Mouse (Mus musculus): ENCODE data around the gene Bbof1. TPM values are rescaled to one million over a fixed set of nuclear protein-coding genes. Genes with fewer than 3 reads are reported as not detected.

Gene Bbof1
- polyA plus RNA-seq, 1 experiment, result 0.90 TPM

DNA sequence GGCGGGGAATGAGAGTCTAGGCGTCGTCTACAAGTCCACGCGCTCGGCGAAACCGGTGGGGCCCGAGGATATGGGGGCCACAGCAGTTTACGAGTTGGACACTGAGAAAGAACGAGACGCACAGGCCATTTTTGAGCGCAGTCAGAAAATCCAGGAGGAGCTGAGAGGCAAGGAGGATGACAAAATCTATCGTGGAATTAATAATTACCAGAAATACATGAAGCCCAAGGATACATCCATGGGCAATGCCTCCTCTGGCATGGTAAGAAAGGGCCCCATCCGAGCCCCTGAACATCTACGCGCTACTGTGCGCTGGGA, 8.7 kb downstream of the Bbof1 start:
- H3K27ac ChIP-seq (ENCODE audit: insufficient read depth, low read depth, low read length), result peak overlapping the region; percentile 62; the same call in 1 of the 2 replicates
- H3K4me1 ChIP-seq (ENCODE audit: control insufficient read depth, insufficient read depth, low read length), result peaks cover 7% of the 10 kb centered on the region
- H3K4me3 ChIP-seq (ENCODE audit: insufficient read depth, low read length), result peak overlapping the region; percentile 98
- TF ChIP-seq POLR2A (IDR thresholded peaks at IDR 0.05; ENCODE audit: borderline replicate concordance, low read depth, low read length) (no peak), CTCF (IDR thresholded peaks at IDR 0.05; ENCODE audit: low read depth, low read length) (no peak)

DNA sequence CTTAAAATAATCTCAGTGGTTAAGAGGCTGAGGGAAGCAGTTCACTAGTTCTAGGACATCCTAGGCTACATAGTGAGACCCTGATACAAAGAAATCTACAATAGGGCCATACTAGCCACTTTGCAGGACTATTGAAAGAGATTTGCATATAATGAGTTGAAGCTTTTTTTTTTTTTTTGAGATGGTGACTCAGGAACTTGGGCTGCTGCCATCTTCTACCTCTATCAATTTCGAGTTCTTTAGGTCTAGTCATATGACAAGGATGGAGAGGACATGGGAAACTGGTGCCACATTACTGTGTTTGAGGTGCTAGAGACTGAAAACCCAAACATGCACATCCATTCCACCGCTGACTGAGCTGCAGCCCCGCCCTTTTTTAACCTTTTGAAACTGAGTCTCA, 15.1 kb downstream of the Bbof1 start:
- Histone ChIP-seq H3K4me1 (ENCODE audit: control insufficient read depth, insufficient read depth, low read length) (peaks cover 2% of the 10 kb centered on the region; the same call in 1 of the 2 replicates), H3K27ac (ENCODE audit: insufficient read depth, low read depth, low read length) (no peak overlapping the region), H3K4me3 (ENCODE audit: insufficient read depth, low read length) (no peak overlapping the region)
- no peak for TF ChIP-seq POLR2A (IDR thresholded peaks at IDR 0.05; ENCODE audit: borderline replicate concordance, low read depth, low read length)
- TF ChIP-seq CTCF (IDR thresholded peaks at IDR 0.05; ENCODE audit: low read depth, low read length), result no peak

DNA sequence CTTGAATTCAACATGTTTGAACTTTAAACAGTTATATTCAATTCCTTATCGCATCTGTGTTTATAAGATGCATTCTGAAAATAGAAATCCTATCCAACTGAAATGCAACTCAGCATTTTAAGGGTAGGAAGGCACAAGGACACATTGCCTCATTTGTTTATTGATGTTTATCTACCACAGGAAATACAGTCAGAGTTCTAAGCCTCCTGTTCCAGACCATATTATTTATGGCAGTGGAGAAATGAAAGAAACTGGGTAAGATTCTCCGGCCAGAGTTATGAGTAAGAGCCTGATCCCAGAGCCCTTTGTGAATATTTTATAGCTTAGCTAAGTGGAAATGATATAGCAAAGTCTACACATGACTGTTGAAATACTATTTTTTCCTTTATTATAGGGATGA, 21.0 kb downstream of the Bbof1 start:
- TF ChIP-seq POLR2A (IDR thresholded peaks at IDR 0.05; ENCODE audit: borderline replicate concordance, low read depth, low read length), result no peak
- Histone ChIP-seq H3K4me3 (ENCODE audit: insufficient read depth, low read length) (no peak overlapping the region), H3K27ac (ENCODE audit: insufficient read depth, low read depth, low read length) (no peak overlapping the region), H3K4me1 (ENCODE audit: control insufficient read depth, insufficient read depth, low read length) (peaks cover 2% of the 10 kb centered on the region; the same call in 1 of the 2 replicates)

DNA sequence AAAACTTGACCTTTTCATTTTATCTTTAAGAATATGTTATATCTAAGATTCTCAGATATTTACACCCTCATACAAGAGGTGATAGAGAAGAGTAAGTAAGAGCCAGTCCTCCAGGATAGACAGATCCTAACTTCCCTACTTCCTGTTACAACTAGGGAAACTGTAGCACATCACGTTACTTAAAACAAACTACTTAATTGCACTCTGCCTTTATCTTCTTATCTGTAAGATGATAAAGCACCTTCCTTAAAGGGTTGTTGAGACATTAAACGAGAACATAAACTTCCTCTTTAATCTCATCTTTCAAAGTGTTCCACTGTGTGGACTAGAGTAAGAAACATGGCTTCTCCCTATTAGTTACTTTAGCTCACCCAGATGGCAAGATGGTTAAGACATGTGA, 29.8 kb downstream of the Bbof1 start:
- H3K4me1 ChIP-seq (ENCODE audit: control insufficient read depth, insufficient read depth, low read length), result no peaks in the 10 kb centered on the region
- no peak overlapping the region for H3K27ac ChIP-seq (ENCODE audit: insufficient read depth, low read depth, low read length)
- no peak overlapping the region for H3K4me3 ChIP-seq (ENCODE audit: insufficient read depth, low read length)
- TF ChIP-seq CTCF (IDR thresholded peaks at IDR 0.05; ENCODE audit: low read depth, low read length) (no peak), POLR2A (IDR thresholded peaks at IDR 0.05; ENCODE audit: borderline replicate concordance, low read depth, low read length) (no peak)

DNA sequence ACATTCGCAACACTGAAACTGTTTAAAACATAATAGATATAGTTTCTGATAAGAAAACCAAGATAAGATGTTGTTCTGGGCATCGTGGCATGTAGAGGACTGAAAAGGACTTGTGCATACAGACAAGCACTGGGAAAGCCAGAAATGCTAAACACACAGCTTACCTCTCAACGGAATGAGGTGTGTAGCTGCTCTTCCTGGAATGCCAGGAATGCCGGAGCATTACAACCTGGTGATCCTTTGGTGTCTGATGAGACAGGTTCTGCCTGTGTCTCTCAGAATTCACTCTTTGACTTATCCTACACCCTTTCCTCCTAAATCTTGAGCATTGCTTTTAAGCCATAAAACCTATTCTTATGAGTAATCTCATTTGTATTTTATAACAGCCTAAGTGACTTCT, 33.7 kb downstream of the Bbof1 start:
- Histone ChIP-seq H3K27ac (ENCODE audit: insufficient read depth, low read depth, low read length) (no peak overlapping the region), H3K4me3 (ENCODE audit: insufficient read depth, low read length) (no peak overlapping the region), H3K4me1 (ENCODE audit: control insufficient read depth, insufficient read depth, low read length) (no peaks in the 10 kb centered on the region)
- TF ChIP-seq POLR2A (IDR thresholded peaks at IDR 0.05; ENCODE audit: borderline replicate concordance, low read depth, low read length), result no peak
- TF ChIP-seq CTCF (IDR thresholded peaks at IDR 0.05; ENCODE audit: low read depth, low read length), result no peak

DNA sequence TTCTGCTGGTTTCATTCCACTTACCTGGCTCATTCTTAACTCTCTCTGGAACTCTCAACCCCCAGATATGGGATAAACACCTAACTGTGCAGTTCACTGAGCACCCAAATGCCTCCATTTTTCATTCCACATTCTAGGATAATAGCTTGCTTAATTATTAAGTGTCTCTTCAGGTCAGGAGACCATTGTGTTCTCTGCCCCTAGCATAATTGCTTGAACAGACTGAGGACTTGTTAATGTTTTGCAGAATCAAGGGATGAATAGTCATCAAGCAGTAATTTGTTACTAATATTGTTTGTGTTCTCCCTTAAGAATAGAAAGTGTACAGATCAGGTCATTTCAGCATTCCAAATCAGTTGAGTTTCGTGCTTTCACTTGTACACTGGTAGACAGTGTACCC, 38.5 kb downstream of the Bbof1 start:
- TF ChIP-seq CTCF (IDR thresholded peaks at IDR 0.05; ENCODE audit: low read depth, low read length) (no peak), POLR2A (IDR thresholded peaks at IDR 0.05; ENCODE audit: borderline replicate concordance, low read depth, low read length) (no peak)
- peaks cover 4% of the 10 kb centered on the region for H3K4me1 ChIP-seq (ENCODE audit: control insufficient read depth, insufficient read depth, low read length)
- no peak overlapping the region for H3K4me3 ChIP-seq (ENCODE audit: insufficient read depth, low read length)
- H3K27ac ChIP-seq (ENCODE audit: insufficient read depth, low read depth, low read length), result no peak overlapping the region

DNA sequence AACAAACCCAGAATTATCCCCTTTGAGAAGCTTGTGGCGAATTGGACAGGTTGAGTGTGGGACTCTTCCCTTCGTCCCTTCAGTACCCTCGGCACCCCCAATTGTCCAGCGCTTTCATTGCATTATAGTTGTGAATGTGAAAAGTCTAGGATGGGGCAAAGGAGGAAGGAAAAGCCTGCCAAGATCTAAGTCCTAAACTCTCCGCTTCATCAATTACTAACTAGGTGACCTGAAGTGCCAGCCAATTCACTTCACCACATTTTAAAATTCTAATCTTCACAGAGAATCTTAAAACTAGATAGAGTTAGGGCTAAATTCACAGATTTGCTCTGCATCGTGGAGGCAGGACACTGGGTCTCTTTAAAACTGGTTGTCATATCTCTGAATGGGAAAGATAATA, 39.3 kb downstream of the Bbof1 start:
- TF ChIP-seq CTCF (IDR thresholded peaks at IDR 0.05; ENCODE audit: low read depth, low read length) (no peak), POLR2A (IDR thresholded peaks at IDR 0.05; ENCODE audit: borderline replicate concordance, low read depth, low read length) (no peak)
- H3K4me3 ChIP-seq (ENCODE audit: insufficient read depth, low read length), result no peak overlapping the region

DNA sequence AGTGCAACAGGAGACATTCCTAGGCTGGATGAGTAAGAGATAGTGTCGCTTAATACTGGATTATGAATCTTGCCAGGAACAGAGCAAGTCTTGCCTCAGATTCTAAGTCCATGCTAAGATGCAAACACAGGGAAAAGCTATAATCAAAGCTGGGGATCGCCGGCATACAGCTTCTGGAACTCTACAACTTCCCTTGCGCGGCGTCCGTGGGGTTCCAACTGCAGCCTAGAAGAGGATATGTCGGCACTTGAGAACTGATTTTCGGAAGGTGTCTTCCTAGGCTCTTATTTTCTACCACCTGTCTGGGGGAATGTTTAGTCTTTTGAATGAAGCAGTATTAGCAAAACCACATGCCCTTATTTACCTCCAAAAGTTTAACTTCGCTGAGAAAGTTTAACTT, 41.0 kb downstream of the Bbof1 start:
- no peak overlapping the region for H3K27ac ChIP-seq (ENCODE audit: insufficient read depth, low read depth, low read length)
- no peak for TF ChIP-seq CTCF (IDR thresholded peaks at IDR 0.05; ENCODE audit: low read depth, low read length)
- no peak for TF ChIP-seq POLR2A (IDR thresholded peaks at IDR 0.05; ENCODE audit: borderline replicate concordance, low read depth, low read length)
- H3K4me1 ChIP-seq (ENCODE audit: control insufficient read depth, insufficient read depth, low read length), result peaks cover 10% of the 10 kb centered on the region
- peak overlapping the region; percentile 79 for H3K4me3 ChIP-seq (ENCODE audit: insufficient read depth, low read length)

More for the DNA sequence above, 39.3 kb downstream of the Bbof1 start:
- H3K27ac ChIP-seq (ENCODE audit: insufficient read depth, low read depth, low read length), result no peak overlapping the region
- peaks cover 10% of the 10 kb centered on the region for H3K4me1 ChIP-seq (ENCODE audit: control insufficient read depth, insufficient read depth, low read length)

DNA sequence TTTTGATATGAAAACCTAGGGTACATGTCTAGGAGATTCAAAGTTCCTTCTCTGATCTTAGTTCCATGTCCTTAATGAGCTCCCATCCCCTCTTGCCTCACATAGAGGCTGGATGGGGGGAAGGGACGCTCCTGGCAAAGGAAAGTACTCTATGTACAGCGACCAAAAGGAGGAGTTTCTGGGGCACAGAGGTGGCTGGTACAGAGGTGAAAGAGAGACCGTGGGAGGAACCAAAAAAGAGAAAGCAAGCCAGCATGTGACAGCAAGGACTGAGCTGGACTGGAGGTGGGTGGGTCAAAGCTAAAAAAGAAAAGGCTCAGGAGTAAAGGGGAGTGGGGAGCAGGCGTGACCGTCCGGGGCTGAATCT, 41.5 kb downstream of the Bbof1 start:
- TF ChIP-seq CTCF (IDR thresholded peaks at IDR 0.05; ENCODE audit: low read depth, low read length) (no peak), POLR2A (IDR thresholded peaks at IDR 0.05; ENCODE audit: borderline replicate concordance, low read depth, low read length) (no peak)
- H3K27ac ChIP-seq (ENCODE audit: insufficient read depth, low read depth, low read length), result peak overlapping the region; percentile 8; the same call in 1 of the 2 replicates
- H3K4me3 ChIP-seq (ENCODE audit: insufficient read depth, low read length), result peak overlapping the region; percentile 79
- H3K4me1 ChIP-seq (ENCODE audit: control insufficient read depth, insufficient read depth, low read length), result peaks cover 10% of the 10 kb centered on the region

DNA sequence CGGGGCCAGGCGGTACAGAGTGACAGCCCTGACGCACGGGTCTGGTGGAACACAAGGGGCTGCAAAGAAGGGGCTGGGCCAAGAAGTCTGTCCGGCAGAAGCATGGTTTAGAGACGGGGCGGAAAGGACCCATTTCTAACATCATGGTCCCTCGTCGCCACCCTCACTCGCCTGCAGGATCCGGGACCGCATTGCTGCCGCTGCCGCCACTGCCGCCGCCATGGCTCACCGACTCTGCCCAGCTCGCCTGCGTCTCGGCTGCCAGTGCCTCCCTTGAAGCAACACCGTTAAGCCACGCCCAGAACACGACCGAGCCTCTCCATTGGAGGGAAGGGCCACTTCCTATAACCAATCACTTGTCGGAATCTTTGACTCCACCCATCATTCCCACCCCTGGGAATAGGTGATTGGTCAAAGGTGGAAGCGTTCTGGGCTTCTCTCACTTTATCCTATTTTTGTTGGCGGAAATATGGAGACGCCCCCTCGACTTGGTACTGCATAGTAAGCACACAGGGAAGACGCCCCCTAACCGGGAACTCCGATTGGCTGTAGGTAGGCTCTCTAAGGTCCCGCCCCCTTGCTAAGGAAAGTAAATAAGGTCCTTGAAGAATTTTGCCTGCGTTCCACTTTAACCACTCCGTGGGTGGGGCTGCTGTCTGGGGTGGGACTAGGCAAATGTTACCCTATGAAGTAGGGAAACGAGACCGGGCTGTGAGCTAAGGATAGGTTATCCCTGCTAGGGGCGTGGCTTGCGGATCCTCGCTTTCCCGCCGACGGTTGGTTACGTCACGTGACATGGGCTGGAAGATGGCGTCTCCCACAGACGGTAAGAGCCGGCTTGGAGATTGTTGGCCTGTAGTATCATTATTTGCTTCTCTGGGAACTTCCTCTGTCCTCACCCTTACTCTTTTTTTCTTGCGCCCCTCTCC, 42.1 kb downstream of the Bbof1 start, which contains the start of the genes Aldh6a1 and Lin52:
Gene Aldh6a1, minus strand, starts transcription at position 287 of the 929 bp plus-strand sequence.
Gene Lin52, plus strand, starts transcription at position 705 of the 929 bp plus-strand sequence.
- TF ChIP-seq POLR2A (IDR thresholded peaks at IDR 0.05; ENCODE audit: borderline replicate concordance, low read depth, low read length) (no peak), CTCF (IDR thresholded peaks at IDR 0.05; ENCODE audit: low read depth, low read length) (no peak)
- H3K4me3 ChIP-seq (ENCODE audit: insufficient read depth, low read length), result peak within 1 kb of the TSS; percentile 80
- peak within 1 kb of the TSS; percentile 39 for H3K27ac ChIP-seq (ENCODE audit: insufficient read depth, low read depth, low read length)
- peaks cover 10% of the 10 kb centered on the region for H3K4me1 ChIP-seq (ENCODE audit: control insufficient read depth, insufficient read depth, low read length)
